Mouse (Mus musculus) forebrain, embryonic 14.5 days (tissue): Measurements from ENCODE around the gene Ahsg. TPM values are rescaled to one million over a fixed set of nuclear protein-coding genes. Genes with fewer than 3 reads are reported as not detected.

Experiments
- ATAC-seq: fragments of 200-750 bp; cut with Nextera tagmentation; 2 replicates; pipeline ENCODE4 v1.8.0; 2017; ENCODE audit warnings: mild to moderate bottlenecking, moderate library complexity
- DNase-seq: peaks from one replicate; pipeline ENCODE4 v3.0.0-alpha.2; 2015; ENCODE audit warnings: low spot score
- H3K27ac ChIP-seq: fragments of 300-500 bp; sonication (generic); 2 replicates; pipeline ENCODE4 v1.5.1; 2014; ENCODE audit warnings: low read depth, mild to moderate bottlenecking, control low read depth, low read length, moderate library complexity
- H3K27me3 ChIP-seq: fragments of 300-500 bp; sonication (generic); replicated peaks from 2 replicates; pipeline ENCODE4 v1.6.1; 2014; ENCODE audit warnings: low read length, control low read depth, mixed read lengths; ENCODE audit not compliant: control insufficient read depth, insufficient read depth
- H3K36me3 ChIP-seq: fragments of 300-500 bp; sonication (generic); 2 replicates; pipeline ENCODE4 v1.6.1; 2014; ENCODE audit warnings: low read length, control low read depth; ENCODE audit not compliant: control insufficient read depth, insufficient read depth
- H3K4me1 ChIP-seq: fragments of 300-500 bp; sonication (generic); 2 replicates; pipeline ENCODE4 v1.6.1; 2014; ENCODE audit warnings: antibody characterized with exemption, low read length, control low read depth; ENCODE audit not compliant: control insufficient read depth, insufficient read depth
- H3K4me2 ChIP-seq: fragments of 300-500 bp; sonication (generic); 2 replicates; pipeline ENCODE4 v1.6.1; 2014; ENCODE audit warnings: mild to moderate bottlenecking, control low read depth, low read length
- H3K4me3 ChIP-seq: fragments of 300-500 bp; sonication (generic); 2 replicates; pipeline ENCODE4 v1.5.1; 2014; ENCODE audit warnings: low read depth, low read length, control low read depth
- H3K9ac ChIP-seq: fragments of 300-500 bp; sonication (generic); 2 replicates; pipeline ENCODE4 v1.6.1; 2014; ENCODE audit warnings: mild to moderate bottlenecking, low read length, control low read depth, moderate library complexity
- H3K9me3 ChIP-seq: fragments of 300-500 bp; sonication (generic); replicated peaks from 2 replicates; pipeline ENCODE4 v1.6.1; 2016; ENCODE audit warnings: low read length, control low read depth, mixed read lengths; ENCODE audit not compliant: control insufficient read depth
- WGBS: fragments of 180-500 bp; shearing (Covaris S2); extraction: QIAGEN DNeasy Blood & Tissue Kit; methylation state at CpG from one replicate; pipeline ENCODE4 v1.1.7; 2014; 5-methylcytosine and 5-hydroxymethylcytosine counted together
- polyA plus RNA-seq: library from polyadenylated mRNA; unstranded; fragments of >200 nt; fragmentation: Nextera tagmentation; extraction: Ambion mirVana; gene quantifications from 2 replicates; pipeline ENCODE4 v1.2.1, GENCODE M21; 2014

Gene Ahsg
- polyA plus RNA-seq, 1 experiment from 2014 or later: not detected

DNA sequence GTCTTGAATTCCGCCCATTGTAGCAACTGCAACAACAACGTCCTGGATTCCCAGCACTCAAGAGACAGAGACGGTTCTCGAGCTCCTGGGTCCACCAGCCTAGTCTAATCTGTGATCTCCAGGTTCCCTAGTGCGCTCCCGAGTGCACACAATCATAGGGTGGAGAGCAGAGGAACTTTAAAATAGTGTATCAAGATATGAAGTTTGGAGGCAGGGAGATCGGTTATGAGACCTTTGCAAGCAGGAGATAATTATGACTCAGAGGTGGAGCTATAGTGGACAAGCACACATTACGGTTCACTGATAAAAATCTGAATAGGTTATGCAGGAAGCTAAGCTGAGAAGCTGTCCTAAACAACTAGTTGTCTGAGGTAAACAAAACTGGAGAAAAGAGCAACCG lies 34.3 kb upstream of the Ahsg start:
- DNase-seq: no peak
- ATAC-seq: no peak
- peaks cover 11% of the 10 kb centered on the region for H3K4me1 ChIP-seq
- peak overlapping the region; percentile 57 for H3K9ac ChIP-seq
- H3K9me3 ChIP-seq: no peaks in the 10 kb centered on the region
- no peaks in the 10 kb centered on the region for H3K27me3 ChIP-seq
- peak overlapping the region; percentile 63 for H3K4me2 ChIP-seq
- H3K27ac ChIP-seq: no peak overlapping the region
- H3K4me3 ChIP-seq: peak overlapping the region; percentile 90
- WGBS: 13% methylated on average over 9 of the region's 9 CpGs
- peaks cover 3% of the 10 kb centered on the region; the same call in 1 of the 2 replicates for H3K36me3 ChIP-seq

DNA sequence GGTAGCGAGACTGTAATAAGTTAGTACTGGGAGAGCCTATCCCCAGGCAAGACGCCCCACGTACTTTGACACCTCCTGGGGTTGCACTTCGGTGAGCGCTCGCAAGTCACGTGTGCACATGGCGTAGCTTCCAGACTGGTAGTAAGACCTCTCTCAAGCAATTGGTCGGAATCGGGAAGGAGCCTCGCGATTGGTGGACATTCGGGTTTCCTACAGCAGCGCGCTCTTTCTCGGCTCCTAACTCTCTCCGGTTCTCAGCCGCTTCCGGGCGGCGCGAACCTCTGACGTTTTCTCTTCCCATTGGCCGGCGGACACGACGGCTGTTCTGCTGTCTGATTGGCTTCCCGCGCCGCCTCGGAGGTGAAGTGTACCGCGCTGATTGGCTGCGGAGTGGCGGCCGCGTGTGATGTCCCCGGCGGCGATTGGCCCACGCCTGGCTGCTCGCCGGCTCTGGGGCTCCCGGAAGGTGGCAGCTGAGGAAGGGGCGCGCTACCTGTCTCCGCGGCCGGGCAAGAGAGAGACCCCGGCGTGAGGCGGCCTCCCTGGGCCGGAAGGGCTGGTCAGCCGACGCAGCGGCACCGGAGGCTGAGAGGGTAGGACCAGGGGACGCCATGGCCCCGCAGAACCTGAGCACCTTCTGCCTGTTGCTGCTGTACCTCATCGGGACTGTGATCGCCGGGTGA lies 33.5 kb upstream of the Ahsg start, which contains the start of the genes Tbccd1 and Dnajb11:
Gene Tbccd1 (minus strand): TSS at position 239 of the 683 bp plus-strand sequence.
Gene Dnajb11 (plus strand): TSS at position 415 of the 683 bp plus-strand sequence.
- Histone ChIP-seq H3K27ac (peak within 1 kb of the TSS; percentile 49; the same call in 1 of the 2 replicates), H3K9me3 (no peaks in the 10 kb centered on the region), H3K4me2 (peak within 1 kb of the TSS; percentile 79), H3K4me3 (peak within 1 kb of the TSS; percentile 90), H3K36me3 (peaks cover 5% of the 10 kb centered on the region; the same call in 1 of the 2 replicates), H3K4me1 (peaks cover 11% of the 10 kb centered on the region), H3K27me3 (no peaks in the 10 kb centered on the region), H3K9ac (peak within 1 kb of the TSS; percentile 87)
- under 1% methylated on average over 58 of the region's 62 CpGs for WGBS
- ATAC-seq: peak; percentile 99
- DNase-seq: peak; percentile 100

DNA sequence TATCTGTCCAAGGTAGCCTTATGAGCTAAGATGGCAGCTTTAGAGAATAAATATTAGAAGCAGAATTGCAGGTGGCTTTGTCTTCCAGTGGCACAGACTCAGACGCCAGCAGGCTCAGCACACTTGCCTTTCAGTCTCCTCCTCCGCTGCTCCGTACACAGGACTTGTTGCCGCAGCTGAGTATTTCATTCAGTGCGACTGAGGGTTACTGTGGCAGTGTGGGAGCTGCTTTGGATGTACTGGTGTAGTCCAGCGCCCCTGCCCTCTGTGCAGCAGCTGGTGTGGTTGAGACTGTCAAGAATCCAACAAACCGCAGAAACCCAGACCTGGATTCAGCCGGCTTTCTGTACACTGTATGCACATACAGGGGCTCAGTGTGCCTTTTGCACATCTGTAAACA lies 18.7 kb upstream of the Ahsg start:
- 93% methylated on average over 8 of the region's 8 CpGs for whole genome bisulfite sequencing
- no peaks in the 10 kb centered on the region for H3K4me1 ChIP-seq
- peaks cover 63% of the 10 kb centered on the region for H3K36me3 ChIP-seq
- no peaks in the 10 kb centered on the region for H3K27me3 ChIP-seq
- ATAC-seq (no peak), DNase-seq (no peak)
- no peaks in the 10 kb centered on the region for H3K9me3 ChIP-seq
- no peak overlapping the region for H3K4me3 ChIP-seq
- no peak overlapping the region for H3K27ac ChIP-seq
- no peak overlapping the region for H3K9ac ChIP-seq
- H3K4me2 ChIP-seq: no peak overlapping the region

DNA sequence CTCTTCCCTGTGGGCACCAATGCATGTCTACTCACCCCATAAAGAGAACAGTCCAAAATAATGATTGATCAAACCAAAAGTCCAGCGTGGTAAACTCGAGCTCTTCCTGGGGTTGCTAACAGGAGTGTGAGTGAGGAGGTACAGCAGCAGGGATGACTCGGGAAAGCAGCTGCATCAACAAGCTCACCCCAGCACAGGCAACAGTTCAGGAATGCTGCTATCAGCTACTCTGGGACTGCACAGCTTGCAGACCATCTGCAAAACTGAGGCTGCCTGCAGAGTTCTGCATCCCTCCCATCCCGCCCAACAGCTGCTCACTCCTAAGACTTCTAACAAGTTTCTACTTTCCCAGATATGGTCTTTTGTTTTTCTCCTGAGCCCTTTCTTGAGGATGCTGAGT lies 17.7 kb upstream of the Ahsg start:
- H3K4me1 ChIP-seq: no peaks in the 10 kb centered on the region
- ATAC-seq: no peak
- H3K4me2 ChIP-seq: no peak overlapping the region
- H3K4me3 ChIP-seq: no peak overlapping the region
- WGBS: 82% methylated on average over 4 of the region's 4 CpGs
- H3K9ac ChIP-seq: no peak overlapping the region
- H3K27ac ChIP-seq: no peak overlapping the region
- no peaks in the 10 kb centered on the region for H3K9me3 ChIP-seq
- no peak for DNase-seq
- H3K36me3 ChIP-seq: peaks cover 54% of the 10 kb centered on the region
- no peaks in the 10 kb centered on the region for H3K27me3 ChIP-seq

DNA sequence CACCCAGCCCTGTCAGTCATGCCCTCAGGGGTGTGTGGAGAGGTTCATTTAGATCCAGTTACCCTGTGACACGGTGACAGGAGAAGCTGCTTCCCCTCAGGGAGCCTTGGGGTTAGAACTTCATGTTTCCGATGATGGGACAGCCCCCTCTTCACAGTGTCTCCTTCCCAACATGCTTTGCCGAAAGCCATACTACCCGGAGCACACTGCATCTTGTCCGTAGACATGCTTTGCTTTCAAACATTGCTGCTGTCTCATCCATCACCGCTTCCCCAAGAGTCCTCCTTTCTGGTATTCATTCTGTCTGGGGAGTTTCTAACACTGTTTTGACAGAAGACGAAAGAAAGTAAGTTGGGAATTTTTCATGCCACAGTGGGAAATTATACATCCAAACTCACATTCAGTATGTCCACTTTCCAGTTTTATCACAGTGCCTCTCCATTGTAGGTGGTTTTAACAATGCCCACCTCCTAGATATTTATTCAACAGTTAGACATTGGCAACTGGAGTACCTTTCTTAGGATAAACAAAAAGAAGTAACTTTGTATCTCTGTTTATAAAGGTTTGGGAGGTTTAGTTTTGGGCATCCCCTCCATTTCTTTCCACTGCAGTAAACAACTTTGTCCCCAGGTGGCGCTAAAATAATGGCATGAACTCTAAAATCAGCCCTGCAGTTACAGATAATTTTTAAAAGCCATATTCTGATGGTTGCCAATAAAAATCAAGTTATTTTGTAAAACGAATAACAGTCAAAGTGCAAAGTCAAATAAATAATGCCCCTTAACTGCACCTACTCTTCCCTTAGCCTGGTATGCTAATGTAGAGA lies 14.6 kb upstream of the Ahsg start:
- peak; percentile 46 for DNase-seq
- no peaks in the 10 kb centered on the region for H3K27me3 ChIP-seq
- H3K4me3 ChIP-seq: no peak overlapping the region
- H3K9ac ChIP-seq: no peak overlapping the region
- no peak overlapping the region for H3K27ac ChIP-seq
- H3K36me3 ChIP-seq: peaks cover 23% of the 10 kb centered on the region
- no peaks in the 10 kb centered on the region for H3K9me3 ChIP-seq
- H3K4me1 ChIP-seq: no peaks in the 10 kb centered on the region
- 52% methylated on average over 9 of the region's 9 CpGs for WGBS
- no peak for ATAC-seq
- no peak overlapping the region for H3K4me2 ChIP-seq

DNA sequence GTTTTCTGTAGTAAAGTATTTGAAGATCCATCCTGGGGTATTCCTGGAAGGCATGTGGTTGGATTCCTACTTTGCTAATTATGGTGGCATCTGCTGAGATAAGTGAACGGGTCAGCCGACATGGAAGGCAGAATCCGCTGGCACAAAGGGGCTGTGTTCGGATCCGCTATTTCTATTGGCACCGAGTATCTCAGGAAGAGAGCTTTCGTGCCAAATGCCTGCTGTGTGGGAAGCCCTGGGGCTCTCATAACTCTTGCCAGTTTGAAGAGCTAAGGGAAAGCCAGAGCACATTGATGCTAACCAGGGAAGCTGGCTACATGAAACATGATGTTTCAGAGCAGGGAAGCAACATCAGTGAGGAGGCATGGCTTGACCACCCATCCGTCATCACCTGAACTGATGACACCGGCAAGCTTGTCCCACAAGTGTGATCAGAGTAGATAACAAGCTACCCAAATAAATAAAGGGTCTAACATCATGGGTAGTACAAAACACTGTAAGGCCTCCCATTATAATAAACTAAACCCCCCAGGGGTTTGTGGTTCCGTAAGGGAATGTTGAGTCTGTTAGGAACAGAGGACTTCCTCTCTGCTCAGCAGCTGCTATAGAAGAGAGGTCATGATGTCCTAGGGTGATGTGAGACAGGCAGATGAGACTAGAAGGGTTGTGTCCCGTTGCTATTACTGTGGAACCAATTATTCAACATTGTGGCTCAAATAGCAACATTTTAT lies 13.3 kb upstream of the Ahsg start:
- 77% methylated on average over 11 of the region's 11 CpGs for WGBS
- Histone ChIP-seq H3K27me3 (no peaks in the 10 kb centered on the region), H3K4me2 (no peak overlapping the region), H3K4me3 (no peak overlapping the region), H3K9ac (no peak overlapping the region), H3K36me3 (peaks cover 9% of the 10 kb centered on the region), H3K27ac (no peak overlapping the region), H3K9me3 (no peaks in the 10 kb centered on the region), H3K4me1 (no peaks in the 10 kb centered on the region)
- ATAC-seq: no peak
- DNase-seq: peak; percentile 54

DNA sequence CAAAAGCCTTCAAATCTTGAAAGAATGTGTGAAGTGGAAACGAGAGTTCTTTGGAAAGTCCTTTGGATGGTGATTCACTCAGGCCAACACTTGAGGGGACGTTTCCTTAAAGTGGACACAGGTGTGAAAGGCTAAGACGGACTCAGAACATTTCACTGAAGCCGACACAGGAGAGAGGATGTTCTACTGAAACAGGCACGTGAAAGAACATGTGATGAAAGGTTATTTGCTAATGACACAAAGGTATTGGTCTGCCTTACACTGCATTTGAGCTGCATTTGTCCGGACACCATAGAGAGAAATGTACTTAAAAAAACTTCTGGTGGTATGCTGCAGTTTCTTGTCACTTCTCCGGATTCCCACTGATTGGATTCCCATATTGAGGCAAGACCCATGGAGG lies 12.4 kb upstream of the Ahsg start:
- peaks cover under 1% of the 10 kb centered on the region; the same call in 1 of the 2 replicates for H3K36me3 ChIP-seq

DNA sequence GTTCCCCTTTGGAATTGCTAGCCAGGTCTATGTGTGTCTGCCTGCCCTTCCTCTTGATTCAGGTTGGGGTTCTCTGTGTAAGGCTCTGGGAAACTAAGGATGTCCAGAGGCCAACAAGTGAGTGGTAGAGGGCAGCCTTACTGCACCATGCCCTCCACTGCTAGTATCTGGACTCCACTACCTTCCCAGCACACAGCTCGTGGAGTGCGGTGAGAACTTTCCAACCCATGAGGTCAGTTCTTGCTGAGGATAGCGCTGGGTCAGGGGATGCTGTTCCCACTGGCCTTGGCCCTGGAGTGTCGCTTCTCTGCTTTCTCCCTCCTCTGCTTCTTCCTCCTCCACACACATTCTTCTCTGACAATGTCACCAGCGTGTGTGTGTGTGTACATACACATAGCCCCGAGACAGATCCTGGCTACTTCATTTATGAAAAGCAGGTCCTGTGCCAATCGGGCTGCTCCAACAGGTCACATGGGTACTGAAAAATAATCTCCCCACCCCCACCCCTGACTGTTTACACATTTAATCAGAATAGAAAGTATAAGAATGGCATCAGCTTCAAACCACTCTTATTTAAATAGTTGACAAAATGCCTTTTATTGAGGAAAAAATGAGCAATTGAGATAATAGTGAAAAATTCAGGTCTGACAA lies 11.0 kb upstream of the Ahsg start:
- no peaks in the 10 kb centered on the region for H3K36me3 ChIP-seq
- DNase-seq (no peak), ATAC-seq (no peak)
- WGBS: 55% methylated on average over 7 of the region's 7 CpGs
- no peak overlapping the region for H3K4me3 ChIP-seq
- no peaks in the 10 kb centered on the region for H3K4me1 ChIP-seq
- H3K27me3 ChIP-seq: no peaks in the 10 kb centered on the region
- H3K9me3 ChIP-seq: no peaks in the 10 kb centered on the region
- H3K27ac ChIP-seq: no peak overlapping the region
- no peak overlapping the region for H3K4me2 ChIP-seq
- no peak overlapping the region for H3K9ac ChIP-seq

More for the DNA sequence above, 12.4 kb upstream of the Ahsg start:
- Histone ChIP-seq H3K4me1 (no peaks in the 10 kb centered on the region), H3K9me3 (no peaks in the 10 kb centered on the region), H3K27ac (no peak overlapping the region), H3K4me2 (no peak overlapping the region), H3K4me3 (no peak overlapping the region), H3K27me3 (no peaks in the 10 kb centered on the region), H3K9ac (no peak overlapping the region)
- ATAC-seq: no peak
- WGBS: 72% methylated on average over 7 of the region's 7 CpGs
- DNase-seq: no peak
